Mouse (Mus musculus): ENCODE data around the gene Frmd8. TPM values are rescaled to one million over a fixed set of nuclear protein-coding genes. Genes with fewer than 3 reads are reported as not detected.

The Frmd8 gene
- 10 to 100 TPM; 10.7 to 14.8 TPM for total RNA-seq (2021)
- long read RNA-seq, full-length matches to known transcripts, result 11 of 24 reads
- long read RNA-seq, partial matches to known transcripts, result 1 of 24 reads
- long read RNA-seq, other reads (novel, unspliced or antisense), result 12 of 24 reads

DNA sequence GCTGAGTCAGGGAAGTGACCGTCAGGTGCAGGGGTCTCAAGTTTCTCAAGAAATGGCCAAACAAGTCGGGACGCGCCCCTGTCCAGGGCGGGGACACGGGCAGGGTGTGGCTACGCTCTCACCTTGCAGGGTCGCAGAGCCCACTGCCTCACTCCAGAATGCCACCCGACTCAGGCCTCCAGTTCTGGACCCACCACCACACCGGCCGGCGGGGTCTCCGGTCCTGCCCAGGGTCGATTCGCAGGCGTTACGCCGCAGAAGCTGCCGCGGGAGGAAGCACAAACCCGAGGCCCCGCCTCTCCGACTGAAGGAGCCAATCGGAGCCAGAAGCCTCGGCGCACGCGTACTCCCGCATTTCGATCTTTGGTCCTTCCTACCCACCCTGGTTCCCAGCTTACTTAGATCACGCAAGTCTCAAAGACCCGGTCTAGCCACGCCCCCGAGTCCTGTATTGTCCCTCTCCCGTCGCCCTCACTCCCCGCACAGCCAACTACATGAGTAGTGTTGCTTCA lies at the start of gene Frmd8:
TSS of gene Frmd8 (minus strand) at position 306 of the 512 bp plus-strand sequence.
- DNase-seq (ENCODE audit: low spot score in 2 of 2), result peak; percentile 88 to 93

DNA sequence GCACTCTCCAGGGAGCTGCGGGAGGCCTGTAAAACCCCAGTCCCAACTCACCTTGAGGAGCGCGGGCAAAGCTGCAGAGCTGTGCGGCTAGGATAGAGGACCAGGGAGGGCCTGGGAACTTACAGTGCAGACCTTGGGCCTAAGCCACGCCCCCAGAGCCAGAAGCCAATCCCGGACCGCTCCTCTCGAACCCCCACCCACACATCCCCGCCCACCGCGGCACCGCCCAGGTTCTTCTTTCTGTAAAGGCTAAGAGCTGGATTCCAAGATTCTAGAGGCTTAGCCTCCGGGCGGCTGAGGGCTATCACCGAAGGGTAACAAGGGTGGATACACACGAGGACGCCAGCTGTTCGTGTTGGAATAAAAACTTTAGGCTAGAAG lies 49.6 kb upstream of the Frmd8 start, which contains the start of gene Cdc42ep2:
TSS of gene Cdc42ep2 (minus strand) at position 104 of the 381 bp plus-strand sequence.
- peak; percentile 83 to 88 for DNase-seq (ENCODE audit: low spot score in 2 of 2)

DNA sequence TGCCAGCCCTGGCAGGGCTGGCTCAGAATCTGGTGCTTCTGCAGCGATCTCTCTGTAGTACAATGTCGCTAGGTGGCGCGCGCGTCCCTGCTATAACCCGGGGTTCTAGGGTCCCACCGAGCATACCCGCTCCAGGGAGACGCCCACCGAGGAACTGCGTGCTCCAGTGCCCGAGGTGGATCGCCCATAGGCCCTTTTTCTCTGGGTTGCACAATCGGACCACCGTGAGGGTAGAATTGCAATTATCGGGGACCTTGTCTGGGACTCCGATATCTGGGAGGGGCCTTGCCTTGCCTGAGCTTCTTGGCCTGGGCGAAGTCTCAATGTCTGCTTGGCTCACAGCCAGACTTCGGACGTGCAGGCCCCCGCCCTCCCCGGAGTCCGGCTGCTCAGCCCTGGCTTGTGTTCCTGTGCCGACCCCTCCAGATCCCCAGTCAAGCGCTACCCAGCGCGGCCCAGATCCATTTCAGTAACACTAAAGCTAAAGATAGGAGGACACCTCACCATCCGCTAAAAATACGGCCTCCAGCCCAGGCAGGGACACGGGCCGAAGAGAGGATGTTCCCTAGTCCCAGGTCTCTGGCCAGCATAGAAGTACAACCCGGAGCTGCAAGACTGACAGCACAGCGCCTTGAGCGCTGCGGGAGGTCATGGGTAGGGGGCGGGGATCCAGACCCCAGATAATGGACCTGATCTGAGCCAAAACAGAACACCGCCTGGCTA lies 49.1 kb upstream of the Frmd8 start:
- DNase-seq (ENCODE audit: low spot score in 2 of 2), result peak; percentile 94 to 96

DNA sequence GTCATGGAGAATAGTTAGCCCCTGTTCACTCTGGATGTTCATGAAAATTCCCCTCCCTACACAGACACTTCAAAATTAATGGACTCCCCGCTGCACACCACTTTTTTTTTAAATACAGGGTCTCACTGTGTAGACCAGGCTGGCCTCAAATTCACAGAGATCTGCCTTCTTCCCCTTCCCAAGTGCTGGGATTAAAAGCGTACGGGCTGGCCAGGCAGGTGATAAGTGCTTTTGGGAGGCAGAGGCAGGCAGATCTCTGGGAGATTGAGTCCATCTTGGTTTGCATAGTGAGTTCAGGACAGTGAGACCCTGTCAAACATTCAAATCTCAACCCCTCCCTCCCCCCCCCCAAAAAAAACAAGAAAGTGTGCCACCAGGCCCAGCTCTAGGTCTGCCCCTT lies 47.9 kb upstream of the Frmd8 start:
- no peak for DNase-seq (ENCODE audit: low spot score in 2 of 2)

DNA sequence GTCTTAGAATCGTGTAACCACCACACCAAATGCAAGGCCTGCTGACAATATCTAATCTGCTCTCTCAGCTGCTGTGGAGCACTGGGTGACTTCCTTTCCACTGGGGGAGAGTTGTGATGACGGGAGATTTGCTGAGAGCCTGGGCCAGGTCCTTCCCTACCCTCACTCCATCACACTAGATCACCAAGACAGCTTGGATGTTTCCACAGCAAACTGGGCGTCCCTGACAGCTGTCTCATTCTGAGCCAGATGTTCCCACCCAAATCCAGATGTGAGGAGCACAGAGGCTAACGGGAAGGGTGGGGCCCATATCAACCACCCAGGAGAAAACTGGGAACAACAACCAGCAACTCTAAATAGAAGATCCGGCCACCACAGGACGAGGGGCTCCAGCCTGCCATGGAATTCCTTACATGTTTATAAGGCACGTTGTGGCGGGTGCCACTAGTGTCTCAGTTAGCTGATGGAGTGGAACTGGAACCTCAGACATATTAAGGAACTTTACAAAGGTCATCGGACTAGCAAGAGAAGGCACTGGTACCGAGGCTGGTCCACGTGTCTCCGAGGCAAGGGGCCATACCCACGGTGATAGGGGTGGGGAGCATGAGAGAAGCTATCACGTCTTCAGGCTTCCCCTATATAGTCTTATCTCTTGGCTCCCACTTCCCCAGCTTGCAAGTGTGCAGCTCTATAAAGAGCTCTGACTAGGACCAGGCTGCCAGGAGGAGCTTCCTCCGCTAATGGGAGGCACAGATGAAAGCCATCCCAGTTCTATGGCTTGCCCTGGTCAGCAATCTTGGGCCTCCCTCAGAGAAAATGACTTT lies 47.3 kb upstream of the Frmd8 start:
- no peak for DNase-seq (ENCODE audit: low spot score in 2 of 2)

DNA sequence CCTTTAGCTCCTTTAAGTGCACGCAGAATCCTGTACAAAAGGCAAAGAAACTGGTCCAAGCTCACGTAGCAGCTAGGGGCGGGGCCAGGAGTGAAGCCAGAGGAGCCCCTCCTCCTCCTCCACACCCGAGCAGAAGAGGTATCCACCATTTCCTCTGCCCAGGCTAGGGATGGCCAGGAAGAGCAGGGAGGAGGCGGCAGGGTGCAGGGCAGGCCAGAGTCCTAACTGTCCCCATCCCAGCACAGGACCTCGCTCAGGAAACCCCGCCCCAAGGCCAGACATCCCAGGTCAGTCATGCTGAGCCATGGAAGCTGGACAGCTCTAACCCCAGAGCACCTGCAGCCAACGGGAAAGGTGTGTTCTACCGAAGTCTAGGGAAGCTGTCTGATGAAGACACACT lies 46.6 kb upstream of the Frmd8 start:
- no peak for DNase-seq (ENCODE audit: low spot score in 2 of 2)

DNA sequence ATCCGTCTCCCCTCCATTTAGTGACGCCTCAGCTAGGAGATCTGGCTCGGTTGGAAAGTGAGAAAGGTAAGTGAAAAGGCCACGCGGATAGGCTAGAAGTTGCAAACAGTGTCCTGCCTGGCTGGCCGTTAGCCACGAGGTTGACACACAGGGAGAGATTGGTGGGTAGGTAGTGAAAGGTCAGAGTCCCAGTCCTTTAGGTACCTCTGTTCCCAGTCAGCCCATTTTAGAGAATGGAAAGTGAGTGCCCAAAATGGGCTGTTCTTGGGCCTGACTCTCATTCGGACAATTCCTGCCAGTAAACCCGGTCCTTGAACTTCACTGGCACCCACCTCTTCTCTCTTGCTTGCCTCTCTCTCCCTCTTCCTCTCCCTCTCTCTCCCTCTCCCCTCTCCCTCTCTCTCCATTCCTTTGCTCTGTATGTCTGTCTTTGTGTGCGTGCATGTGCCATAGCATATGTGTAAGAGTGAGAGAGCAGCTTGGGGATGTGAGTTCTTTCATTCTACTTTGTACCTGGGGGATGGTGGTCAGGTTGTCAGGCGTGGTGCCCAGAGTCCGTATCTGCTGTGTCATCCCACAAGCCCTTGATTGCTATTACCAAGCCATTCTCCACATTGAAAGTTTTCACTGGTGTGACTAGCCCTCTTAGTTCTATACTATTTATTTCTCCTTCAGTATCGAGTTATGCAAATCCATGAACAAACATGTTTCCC lies 38.1 kb upstream of the Frmd8 start, which contains the start of gene Dpf2:
TSS of gene Dpf2 (minus strand) at position 4 of the 713 bp plus-strand sequence.
- no peak for DNase-seq (ENCODE audit: low spot score in 2 of 2)

DNA sequence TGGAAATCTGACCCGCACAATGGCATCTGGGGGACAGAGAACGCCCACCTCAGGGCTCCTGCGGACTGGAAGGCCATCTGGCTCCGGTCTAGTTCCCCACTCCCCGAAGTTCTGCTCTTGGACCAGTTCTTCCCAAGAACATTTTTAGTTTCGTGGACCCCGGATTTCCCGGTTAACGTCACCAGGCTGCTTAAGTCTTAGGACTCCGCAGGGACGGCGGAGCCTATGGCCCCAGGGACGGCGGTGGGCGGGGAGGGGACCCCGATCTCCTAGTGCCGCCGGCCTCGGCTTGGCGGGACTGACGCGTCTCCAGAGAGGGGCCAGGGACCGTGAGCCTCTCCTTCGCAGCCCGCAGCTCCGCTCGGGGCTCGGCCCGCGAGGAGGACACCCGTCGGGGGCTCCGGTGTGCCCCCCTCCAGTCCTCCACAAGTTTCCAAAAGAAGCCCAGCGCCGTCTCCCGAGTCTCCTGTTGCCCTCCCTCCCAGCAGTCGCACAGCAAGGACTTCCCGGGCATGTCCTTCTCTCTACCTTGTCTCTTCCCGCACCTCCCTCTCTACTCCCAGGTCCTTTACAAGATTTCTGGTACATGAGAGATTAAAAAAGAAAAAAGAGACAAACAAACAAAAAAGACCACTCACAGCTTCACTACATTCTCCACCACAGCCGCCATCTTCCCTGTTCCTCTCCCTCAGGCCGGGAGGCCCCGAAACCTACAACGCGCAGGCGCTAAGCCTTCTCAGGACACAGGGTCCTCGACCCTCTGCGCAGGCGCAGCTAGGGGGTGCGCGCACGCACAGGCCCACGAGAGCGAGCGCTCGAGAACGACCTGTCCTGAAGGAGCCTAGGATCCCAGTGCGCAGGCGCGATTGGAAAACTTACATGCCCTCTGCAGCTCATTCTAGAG lies 37.3 kb upstream of the Frmd8 start:
- DNase-seq (ENCODE audit: low spot score in 2 of 2), result peak; percentile 98 to 99

DNA sequence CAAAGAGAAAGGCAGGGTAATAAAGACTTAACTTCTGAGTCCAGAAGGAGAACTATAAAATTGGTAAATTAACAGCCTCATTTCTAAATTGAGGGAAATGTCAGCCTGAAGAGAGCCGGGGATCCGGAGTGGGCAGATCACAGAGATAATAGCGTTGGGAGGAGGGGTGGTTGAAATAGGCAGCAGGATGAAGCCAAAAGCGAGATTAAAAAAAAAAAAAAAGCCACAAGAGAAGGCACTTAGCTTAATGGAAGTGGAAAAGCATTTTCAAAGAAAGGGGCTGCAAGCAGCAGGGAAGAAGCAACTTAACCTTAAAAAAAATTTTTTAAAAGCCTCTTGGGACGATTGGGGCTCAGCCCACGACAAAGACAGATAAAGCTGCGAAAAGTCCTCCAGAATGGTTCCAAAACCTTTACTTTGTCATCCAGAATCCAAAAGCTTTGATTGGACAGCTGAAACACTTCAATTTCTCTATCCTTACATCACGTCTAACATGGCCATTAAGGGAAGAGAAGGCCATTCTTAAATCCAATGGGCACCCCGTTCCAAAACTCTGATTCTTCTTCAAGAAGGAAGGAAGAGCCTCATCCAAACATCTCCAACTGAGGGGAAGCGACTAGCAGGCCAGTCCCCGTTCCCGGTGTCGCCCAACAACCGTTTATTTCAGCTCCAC lies 36.5 kb upstream of the Frmd8 start:
- no peak for DNase-seq (ENCODE audit: low spot score in 2 of 2)

DNA sequence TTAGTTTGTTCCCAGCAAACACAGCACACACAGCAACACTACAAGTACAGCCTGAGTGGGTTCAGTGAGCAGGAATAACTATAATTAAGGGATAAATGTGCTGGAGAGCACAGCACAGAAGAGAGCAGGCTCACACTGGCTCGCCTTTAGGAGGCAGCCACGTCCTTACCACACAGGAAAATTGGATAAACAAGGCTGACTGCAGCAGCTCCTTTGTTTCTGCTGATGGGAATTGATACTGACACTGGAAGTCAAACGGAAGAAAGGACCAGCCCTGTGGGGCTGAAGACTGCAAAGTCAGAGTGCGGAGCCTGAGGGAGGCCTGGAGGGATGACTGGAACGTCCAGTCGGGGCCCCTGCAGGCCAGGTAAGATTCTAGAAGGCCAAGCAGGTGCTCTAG lies 35.1 kb upstream of the Frmd8 start:
- DNase-seq (ENCODE audit: low spot score in 2 of 2), result no peak

DNA sequence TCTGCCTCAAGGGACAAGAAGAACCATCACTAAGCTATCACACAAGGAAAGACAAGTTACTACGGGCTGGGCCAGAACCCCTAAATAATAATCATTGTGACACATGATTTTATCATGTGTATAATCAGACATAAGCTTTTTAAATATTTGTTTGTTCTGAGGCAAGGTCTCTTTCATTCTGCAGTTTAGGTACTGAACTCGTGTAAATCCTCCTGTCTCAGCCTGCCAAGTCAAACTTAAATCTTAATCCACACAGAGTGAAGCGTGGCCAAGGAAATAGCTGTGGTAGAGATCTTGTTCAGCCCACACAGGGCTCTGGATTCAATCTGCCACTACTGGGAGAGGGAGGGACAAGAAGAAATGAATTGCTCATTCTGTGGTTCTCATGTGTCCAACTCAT lies 32.2 kb upstream of the Frmd8 start:
- DNase-seq (ENCODE audit: low spot score in 2 of 2), result no peak

DNA sequence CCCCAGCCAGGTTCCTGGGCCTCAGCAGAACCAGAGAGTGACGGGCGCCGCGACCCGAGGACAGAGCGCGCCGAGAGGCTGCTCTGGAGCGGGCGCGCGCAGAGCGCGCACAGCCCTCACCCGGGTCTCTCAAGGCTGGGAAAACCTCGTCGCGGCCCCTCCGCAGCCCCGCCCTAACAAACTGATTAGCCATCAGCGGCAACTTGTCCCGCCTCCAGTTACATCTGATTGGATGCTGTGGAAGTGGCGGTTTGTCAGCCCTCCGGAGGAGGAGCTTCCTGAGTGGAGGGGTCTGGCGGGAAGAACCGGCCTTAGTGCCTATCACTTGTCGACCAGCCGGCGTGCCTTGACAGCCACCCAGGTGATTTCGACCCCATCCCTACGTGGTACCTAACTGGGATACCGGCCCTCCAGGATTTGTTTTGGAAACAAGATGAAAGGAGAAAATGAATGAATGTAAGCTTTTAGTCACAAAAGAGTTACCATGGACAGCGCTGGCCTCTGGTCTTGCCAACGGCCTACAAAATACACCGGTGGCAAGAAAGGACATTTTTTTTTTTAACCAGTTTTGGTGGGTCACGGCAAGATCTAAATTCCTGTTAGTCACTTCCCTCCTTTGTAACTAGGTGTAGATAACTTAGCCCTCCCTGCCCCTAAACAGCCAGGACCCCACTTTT lies 19.1 kb upstream of the Frmd8 start, which contains the start of gene Tigd3:
TSS of gene Tigd3 (minus strand) at position 148 of the 677 bp plus-strand sequence.
- peak; percentile 97 to 98 for DNase-seq (ENCODE audit: low spot score in 2 of 2)

DNA sequence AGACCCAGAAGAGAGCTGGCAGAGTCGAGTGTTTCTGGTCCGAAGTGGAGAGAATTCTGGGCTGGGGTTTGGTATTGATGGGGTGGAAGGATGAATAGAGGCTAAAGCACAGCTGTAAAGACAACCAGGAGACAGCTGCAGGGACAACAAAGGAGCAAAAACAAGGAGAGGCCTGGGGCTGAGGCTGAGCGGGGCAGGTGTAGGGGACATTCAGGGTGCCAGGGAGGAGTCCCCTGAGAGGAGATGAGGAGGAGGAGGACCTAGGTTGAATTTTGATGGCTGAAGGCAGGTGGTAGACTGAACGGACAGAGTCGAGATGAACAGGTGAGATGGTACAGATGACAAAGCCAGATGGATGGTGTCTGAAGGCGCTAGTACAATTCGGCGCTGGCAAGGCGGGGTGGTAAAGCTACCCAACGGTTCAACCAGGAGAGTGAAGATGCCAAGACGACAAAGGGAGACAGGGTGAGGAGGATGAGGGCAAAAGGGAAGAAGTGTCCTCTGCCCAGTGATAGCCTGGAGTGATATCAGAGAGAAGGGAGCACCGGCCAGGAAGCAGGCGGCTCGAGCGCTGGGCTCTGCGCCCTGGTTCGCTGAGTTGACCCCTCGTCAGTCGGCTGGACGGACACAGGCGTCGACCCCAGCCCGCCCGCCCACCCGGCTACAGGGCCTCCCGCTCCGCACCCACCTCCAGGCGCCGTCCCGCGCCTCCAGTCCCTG lies 18.4 kb upstream of the Frmd8 start:
- no peak for DNase-seq (ENCODE audit: low spot score in 2 of 2)

DNA sequence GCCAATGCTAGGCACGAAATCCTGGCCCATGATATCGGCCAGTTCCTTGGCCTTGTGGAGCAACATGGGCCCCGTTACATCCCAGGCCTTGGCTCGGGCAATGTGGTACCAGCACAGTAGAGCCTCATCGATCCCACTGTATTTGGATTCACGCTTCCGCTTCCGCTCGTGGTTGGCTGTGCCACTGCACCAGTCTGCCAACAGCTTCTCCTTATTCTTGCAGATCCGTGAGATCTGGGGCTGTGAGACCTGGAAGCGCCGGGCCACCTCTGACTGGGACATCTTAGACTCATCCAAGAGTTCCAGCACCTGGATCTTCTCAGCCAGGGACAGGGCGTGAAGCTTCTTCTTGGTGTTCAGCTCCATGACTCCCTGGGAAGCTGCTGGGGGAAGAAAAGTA lies 17.7 kb upstream of the Frmd8 start:
- DNase-seq (ENCODE audit: low spot score in 2 of 2), result no peak

DNA sequence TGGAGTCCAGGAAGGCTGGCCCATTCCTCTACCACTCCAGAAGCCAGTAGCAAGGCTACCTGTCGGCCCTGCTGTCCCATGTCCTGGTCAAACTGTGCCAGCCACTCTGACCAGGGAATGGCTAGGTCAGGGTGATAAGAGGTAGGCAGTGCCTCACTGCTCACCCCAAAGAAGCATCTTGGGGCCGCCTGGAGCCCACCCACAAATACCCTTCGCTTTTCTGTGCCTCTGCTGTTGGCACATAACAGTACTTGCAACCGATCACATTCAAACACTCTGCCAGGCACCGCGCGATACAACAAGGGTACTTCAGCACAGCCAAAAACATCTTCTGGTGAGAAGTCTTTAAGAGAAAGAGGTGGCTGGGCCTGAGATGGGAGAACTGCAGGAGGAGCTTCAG lies 17.2 kb upstream of the Frmd8 start:
- no peak for DNase-seq (ENCODE audit: low spot score in 2 of 2)

DNA sequence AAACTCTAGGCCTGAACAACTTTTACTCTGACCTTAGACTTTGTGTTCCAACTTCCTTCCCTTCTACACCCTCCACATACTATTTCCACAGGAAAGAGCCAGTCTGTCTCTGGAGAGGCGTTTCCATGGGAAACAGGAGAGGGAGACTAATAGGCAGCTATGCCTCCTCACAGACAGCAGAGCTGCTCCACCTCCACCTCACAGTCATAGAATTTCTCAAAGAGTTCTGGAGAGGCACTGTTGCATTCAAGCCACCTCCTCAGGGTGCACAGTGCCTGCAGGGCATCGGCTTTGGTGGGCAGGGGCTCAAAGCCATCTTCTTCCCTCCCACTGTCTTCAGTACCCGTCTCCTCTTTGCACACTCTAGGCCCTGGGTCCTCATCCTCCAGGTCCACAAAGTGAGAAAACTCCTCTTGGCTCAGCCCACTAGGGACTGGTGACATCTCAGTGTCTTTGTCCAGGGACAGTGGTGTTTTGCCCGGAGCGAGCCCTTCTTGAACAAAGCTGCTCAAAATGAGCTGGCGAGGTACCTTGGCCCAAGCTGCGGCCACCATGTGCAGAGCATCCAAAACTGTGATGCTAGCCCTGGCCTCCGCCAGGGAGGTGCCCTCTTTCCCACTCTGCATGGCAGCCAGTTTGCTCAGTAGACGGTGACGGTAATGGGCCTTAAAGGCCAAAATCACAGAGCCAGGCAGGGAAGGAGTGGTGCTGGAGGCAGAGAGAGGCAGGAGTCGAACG lies 16.6 kb upstream of the Frmd8 start:
- DNase-seq (ENCODE audit: low spot score in 2 of 2), result no peak

DNA sequence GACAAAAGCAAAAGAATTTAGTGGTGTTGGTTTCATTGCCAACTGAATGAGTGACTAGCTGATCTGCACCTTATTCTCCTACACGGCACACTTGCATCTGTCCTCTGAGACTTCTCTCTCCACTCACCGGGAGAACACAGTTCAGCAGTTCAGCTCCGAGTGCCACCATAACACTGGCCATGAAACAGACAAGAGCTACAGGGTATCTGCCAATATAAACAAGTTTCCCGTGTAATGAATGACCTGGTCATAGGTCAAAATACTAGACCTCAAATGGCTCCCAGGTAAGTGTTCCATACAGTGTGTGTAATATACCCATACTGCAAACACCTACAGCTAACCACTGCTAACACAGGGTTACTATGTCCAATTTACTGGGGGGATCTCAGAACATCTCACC lies 14.1 kb upstream of the Frmd8 start:
- no peak for DNase-seq (ENCODE audit: low spot score in 2 of 2)

Measured in layer of hippocampus, postnatal 10 days (tissue).